Mouse (Mus musculus): ENCODE measurements around the gene Sema3a. TPM values are rescaled to one million over a fixed set of nuclear protein-coding genes. Genes with fewer than 3 reads are reported as not detected.

Sema3a gene
- polyA plus RNA-seq, 1 experiment = 53.9 TPM

GRCm38 (mm10) chr5:13151002-13151401 lies 25.8 kb downstream of the Sema3a start:
- Histone ChIP-seq H3K4me3 (ENCODE audit: insufficient read depth, low read length) (no peak overlapping the region), H3K27ac (ENCODE audit: insufficient read depth, low read length) (no peak overlapping the region), H3K4me1 (ENCODE audit: control insufficient read depth, insufficient read depth, low read length) (peaks cover 5% of the 10 kb centered on the region; the same call in 1 of the 2 replicates)
- TF ChIP-seq POLR2A (IDR thresholded peaks at IDR 0.05; ENCODE audit: low read depth, low read length) (no peak), CTCF (IDR thresholded peaks at IDR 0.05; ENCODE audit: borderline replicate concordance, insufficient read depth, low read length) (no peak)

GRCm38 (mm10) chr5:13157761-13158612 lies 32.8 kb downstream of the Sema3a start:
- H3K27ac ChIP-seq (ENCODE audit: insufficient read depth, low read length) = no peak overlapping the region
- TF ChIP-seq POLR2A (IDR thresholded peaks at IDR 0.05; ENCODE audit: low read depth, low read length) = no peak
- no peak for TF ChIP-seq CTCF (IDR thresholded peaks at IDR 0.05; ENCODE audit: borderline replicate concordance, insufficient read depth, low read length)
- no peak overlapping the region for H3K4me3 ChIP-seq (ENCODE audit: insufficient read depth, low read length)
- H3K4me1 ChIP-seq (ENCODE audit: control insufficient read depth, insufficient read depth, low read length) = no peaks in the 10 kb centered on the region

GRCm38 (mm10) chr5:13182186-13182585 lies 57.0 kb downstream of the Sema3a start:
- no peaks in the 10 kb centered on the region for H3K4me1 ChIP-seq (ENCODE audit: control insufficient read depth, insufficient read depth, low read length)
- TF ChIP-seq CTCF (IDR thresholded peaks at IDR 0.05; ENCODE audit: borderline replicate concordance, insufficient read depth, low read length) (no peak), POLR2A (IDR thresholded peaks at IDR 0.05; ENCODE audit: low read depth, low read length) (no peak)
- H3K4me3 ChIP-seq (ENCODE audit: insufficient read depth, low read length) = no peak overlapping the region
- no peak overlapping the region for H3K27ac ChIP-seq (ENCODE audit: insufficient read depth, low read length)

GRCm38 (mm10) chr5:13197886-13198285 lies 72.7 kb downstream of the Sema3a start:
- Histone ChIP-seq H3K4me1 (ENCODE audit: control insufficient read depth, insufficient read depth, low read length) (no peaks in the 10 kb centered on the region), H3K4me3 (ENCODE audit: insufficient read depth, low read length) (no peak overlapping the region), H3K27ac (ENCODE audit: insufficient read depth, low read length) (no peak overlapping the region)
- TF ChIP-seq POLR2A (IDR thresholded peaks at IDR 0.05; ENCODE audit: low read depth, low read length) = no peak
- TF ChIP-seq CTCF (IDR thresholded peaks at IDR 0.05; ENCODE audit: borderline replicate concordance, insufficient read depth, low read length) = no peak

GRCm38 (mm10) chr5:13199709-13200108 lies 74.5 kb downstream of the Sema3a start:
- H3K4me3 ChIP-seq (ENCODE audit: insufficient read depth, low read length) = no peak overlapping the region
- TF ChIP-seq CTCF (IDR thresholded peaks at IDR 0.05; ENCODE audit: borderline replicate concordance, insufficient read depth, low read length) (no peak), POLR2A (IDR thresholded peaks at IDR 0.05; ENCODE audit: low read depth, low read length) (no peak)
- H3K4me1 ChIP-seq (ENCODE audit: control insufficient read depth, insufficient read depth, low read length) = no peaks in the 10 kb centered on the region
- no peak overlapping the region for H3K27ac ChIP-seq (ENCODE audit: insufficient read depth, low read length)

GRCm38 (mm10) chr5:13255353-13255752 lies 130.1 kb downstream of the Sema3a start:
- H3K4me1 ChIP-seq (ENCODE audit: control insufficient read depth, insufficient read depth, low read length) = no peaks in the 10 kb centered on the region
- no peak overlapping the region for H3K27ac ChIP-seq (ENCODE audit: insufficient read depth, low read length)
- H3K4me3 ChIP-seq (ENCODE audit: insufficient read depth, low read length) = no peak overlapping the region
- TF ChIP-seq POLR2A (IDR thresholded peaks at IDR 0.05; ENCODE audit: low read depth, low read length) = no peak
- no peak for TF ChIP-seq CTCF (IDR thresholded peaks at IDR 0.05; ENCODE audit: borderline replicate concordance, insufficient read depth, low read length)

GRCm38 (mm10) chr5:13256321-13256720 lies 131.1 kb downstream of the Sema3a start:
- H3K4me1 ChIP-seq (ENCODE audit: control insufficient read depth, insufficient read depth, low read length) = no peaks in the 10 kb centered on the region
- no peak overlapping the region for H3K27ac ChIP-seq (ENCODE audit: insufficient read depth, low read length)
- TF ChIP-seq CTCF (IDR thresholded peaks at IDR 0.05; ENCODE audit: borderline replicate concordance, insufficient read depth, low read length) = no peak
- no peak for TF ChIP-seq POLR2A (IDR thresholded peaks at IDR 0.05; ENCODE audit: low read depth, low read length)
- H3K4me3 ChIP-seq (ENCODE audit: insufficient read depth, low read length) = no peak overlapping the region

GRCm38 (mm10) chr5:13263087-13263486 lies 137.9 kb downstream of the Sema3a start:
- H3K27ac ChIP-seq (ENCODE audit: insufficient read depth, low read length) = no peak overlapping the region

GRCm38 (mm10) chr5:13263539-13263938 lies 138.3 kb downstream of the Sema3a start:
- Histone ChIP-seq H3K27ac (ENCODE audit: insufficient read depth, low read length) (no peak overlapping the region), H3K4me1 (ENCODE audit: control insufficient read depth, insufficient read depth, low read length) (no peaks in the 10 kb centered on the region), H3K4me3 (ENCODE audit: insufficient read depth, low read length) (no peak overlapping the region)
- TF ChIP-seq CTCF (IDR thresholded peaks at IDR 0.05; ENCODE audit: borderline replicate concordance, insufficient read depth, low read length) (no peak), POLR2A (IDR thresholded peaks at IDR 0.05; ENCODE audit: low read depth, low read length) (no peak)

More at GRCm38 (mm10) chr5:13263087-13263486, 137.9 kb downstream of the Sema3a start:
- Histone ChIP-seq H3K4me3 (ENCODE audit: insufficient read depth, low read length) (no peak overlapping the region), H3K4me1 (ENCODE audit: control insufficient read depth, insufficient read depth, low read length) (no peaks in the 10 kb centered on the region)
- TF ChIP-seq POLR2A (IDR thresholded peaks at IDR 0.05; ENCODE audit: low read depth, low read length) = no peak
- TF ChIP-seq CTCF (IDR thresholded peaks at IDR 0.05; ENCODE audit: borderline replicate concordance, insufficient read depth, low read length) = no peak

GRCm38 (mm10) chr5:13312667-13313066 lies 187.5 kb downstream of the Sema3a start:
- H3K4me1 ChIP-seq (ENCODE audit: control insufficient read depth, insufficient read depth, low read length) = no peaks in the 10 kb centered on the region
- TF ChIP-seq POLR2A (IDR thresholded peaks at IDR 0.05; ENCODE audit: low read depth, low read length) (no peak), CTCF (IDR thresholded peaks at IDR 0.05; ENCODE audit: borderline replicate concordance, insufficient read depth, low read length) (no peak)
- H3K27ac ChIP-seq (ENCODE audit: insufficient read depth, low read length) = no peak overlapping the region
- H3K4me3 ChIP-seq (ENCODE audit: insufficient read depth, low read length) = no peak overlapping the region
